Mouse (Mus musculus): ENCODE data around the gene 5031439G07Rik.
A peak's percentile ranks its signal among the peaks of the same experiment; 100 is the strongest.
"Not testable (repeated sequence)": the region's sequence is repeated elsewhere in the genome, so short reads cannot be mapped to it uniquely, and the experiment has no call there.

Gene 5031439G07Rik

DNA sequence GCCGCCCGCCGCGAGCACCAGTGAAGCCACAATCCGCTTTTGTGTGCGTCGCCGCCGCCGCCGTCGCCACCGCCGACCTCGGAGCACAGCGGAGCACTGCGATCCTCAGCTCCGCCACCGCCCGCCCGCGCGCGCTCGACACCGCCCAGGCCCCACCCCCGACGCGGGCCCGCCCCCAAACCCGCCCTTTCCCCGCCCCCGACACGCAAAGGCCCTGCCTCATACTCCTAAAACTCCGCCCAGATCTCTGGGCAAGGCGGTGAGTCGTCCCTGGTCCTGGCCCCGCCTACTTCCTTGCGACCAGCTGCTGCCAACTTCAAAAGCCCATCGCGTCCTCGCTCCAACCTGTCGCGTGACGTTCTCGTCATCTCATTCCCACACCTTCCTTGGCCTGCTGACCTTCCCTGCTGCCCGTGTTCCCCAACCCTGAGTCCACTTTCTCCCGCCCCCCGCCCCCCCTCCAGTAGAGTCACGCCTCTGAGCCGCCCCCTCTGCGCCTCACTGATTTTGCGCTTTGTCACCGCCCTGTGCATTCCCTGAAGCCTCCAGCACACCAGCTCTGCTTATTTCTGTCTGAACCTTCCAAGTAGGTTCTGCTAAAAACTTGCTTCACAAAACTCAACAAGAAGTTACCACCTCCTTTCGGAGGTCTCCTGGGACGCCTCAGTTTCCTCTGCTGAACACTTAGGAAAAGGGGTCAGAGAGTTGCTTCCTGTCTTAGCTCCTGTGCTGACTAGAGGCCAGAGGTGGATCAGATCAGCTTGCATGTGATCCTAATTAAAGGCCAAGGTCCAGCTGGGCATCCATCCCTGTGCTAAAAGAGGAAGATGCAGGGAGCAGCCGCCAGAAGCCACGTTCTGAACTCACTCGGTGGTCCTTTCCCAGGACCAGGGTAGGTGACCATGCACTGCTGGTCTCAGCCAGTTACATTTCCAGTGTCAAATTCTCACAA, at the start of gene 5031439G07Rik:
Gene 5031439G07Rik, minus strand, starts transcription at position 678 of the 952 bp plus-strand sequence.
- DNase-seq (ENCODE audit: low read depth, low spot score) = peak; percentile 78

DNA sequence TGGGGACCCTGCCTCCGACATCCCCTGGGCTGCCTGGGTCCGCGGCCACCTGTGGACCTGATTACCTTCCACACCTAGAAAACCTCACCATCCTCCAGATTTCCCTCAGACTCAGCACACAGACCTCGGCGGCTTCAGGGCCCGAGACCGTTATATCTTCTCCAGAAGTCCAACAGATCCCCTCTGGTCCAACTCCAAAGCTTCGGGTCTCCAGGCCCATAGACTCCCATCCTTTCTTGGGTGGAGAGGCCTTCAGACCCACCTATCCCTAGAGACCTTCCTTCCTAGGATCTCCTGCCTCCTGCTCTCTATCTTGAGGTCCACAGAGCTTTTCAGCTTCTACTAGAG, 49.0 kb upstream of the 5031439G07Rik start:
- DNase-seq (ENCODE audit: low read depth, low spot score) = no peak

DNA sequence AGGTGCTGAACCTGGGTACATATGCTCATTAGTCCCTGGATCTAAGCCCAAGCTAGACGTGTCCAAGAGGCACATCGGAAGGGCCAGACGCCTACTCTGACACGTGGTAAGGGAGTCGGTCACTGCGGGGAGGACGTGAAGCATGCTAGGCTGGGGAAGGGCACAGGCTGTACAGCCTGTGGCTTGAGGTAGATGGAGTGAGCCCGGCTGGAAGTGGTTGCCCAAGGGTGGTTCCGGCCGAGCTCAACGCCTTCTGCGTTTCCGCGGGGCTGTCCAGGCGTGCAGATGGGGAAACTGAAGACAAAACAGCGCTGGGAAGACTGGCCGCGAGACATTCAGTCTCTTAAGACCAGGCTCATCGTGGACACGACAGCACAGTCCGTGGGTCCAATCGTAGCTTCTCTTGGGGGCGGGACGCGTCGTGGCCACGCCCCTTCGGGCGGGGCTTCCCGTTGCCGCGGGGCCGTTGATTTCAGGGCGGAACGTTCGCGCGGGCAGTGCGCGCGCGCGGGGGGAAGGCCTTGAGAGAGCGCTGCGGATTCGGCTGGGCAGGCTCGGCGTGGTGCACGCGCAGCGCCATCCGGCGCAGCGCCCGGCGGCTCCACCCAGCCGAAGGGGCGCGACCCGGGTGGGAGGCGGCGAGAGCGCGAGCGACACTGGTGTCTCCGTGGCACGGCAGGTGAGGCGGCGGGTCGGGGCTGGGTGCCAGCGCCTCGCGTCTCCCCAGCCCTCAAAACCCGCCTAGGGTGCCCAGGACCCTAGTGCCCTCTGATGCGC, 48.4 kb upstream of the 5031439G07Rik start:
- DNase-seq (ENCODE audit: low read depth, low spot score) = peak; percentile 89

DNA sequence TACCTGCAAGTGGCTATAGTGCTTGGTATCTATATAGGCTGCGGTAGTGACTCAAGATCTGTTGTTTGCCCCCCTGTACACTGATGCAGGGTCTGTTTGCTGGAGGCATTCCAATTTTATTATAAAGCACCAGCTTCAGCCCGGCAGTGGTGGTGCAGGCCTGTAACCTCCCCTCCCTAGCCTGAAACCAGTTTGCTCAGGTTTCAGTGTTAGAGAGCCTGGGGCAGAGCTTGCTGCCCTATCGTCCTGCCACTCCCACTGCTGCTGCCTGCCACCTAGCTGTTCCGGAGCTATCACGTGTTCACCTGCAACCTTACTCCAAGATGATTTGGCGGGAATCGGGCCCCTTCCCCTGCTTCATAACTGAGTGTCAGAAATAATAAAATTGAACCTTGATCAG, 45.6 kb upstream of the 5031439G07Rik start:
- DNase-seq (ENCODE audit: low read depth, low spot score) = not testable (repeated sequence)

DNA sequence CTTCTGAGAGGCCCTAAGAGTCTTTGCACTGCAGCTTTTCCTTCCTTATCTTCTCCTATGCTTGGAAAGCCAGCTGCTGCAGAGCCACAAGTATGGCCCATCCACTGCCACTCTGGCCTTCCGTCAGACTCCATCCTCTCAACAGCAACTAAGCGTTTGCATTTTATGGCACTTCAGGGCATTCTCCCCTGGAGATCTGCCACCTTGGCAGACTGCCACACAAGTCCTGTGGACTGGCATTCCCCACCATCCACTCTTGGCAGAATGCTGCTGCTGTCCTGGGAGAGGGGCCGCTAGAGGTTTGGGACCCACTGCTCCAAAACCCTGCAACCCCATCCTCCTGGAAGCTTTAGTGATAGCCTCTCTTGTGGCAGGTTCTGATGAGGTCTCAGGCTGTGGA, 43.5 kb upstream of the 5031439G07Rik start:
- no peak for DNase-seq (ENCODE audit: low read depth, low spot score)

DNA sequence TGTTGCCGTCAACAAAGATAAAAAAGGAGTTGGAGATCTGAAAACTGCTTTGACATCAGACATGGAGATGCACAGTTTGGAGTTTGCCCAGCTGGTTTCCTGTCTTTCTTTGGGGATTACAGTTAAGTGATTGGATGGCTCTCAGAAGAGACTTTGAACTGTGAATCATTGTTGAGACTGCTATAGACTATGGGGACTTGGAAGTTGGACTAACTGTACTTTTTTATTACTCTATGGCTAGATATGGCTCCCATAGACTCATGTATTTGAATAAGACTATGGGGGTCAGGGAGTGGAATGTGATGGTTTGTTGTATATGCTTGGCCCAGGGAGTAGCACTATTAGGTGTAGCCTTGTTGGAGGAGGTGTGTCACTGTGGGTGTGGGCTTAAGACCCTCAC, 42.3 kb upstream of the 5031439G07Rik start:
- not testable (repeated sequence) for DNase-seq (ENCODE audit: low read depth, low spot score)

DNA sequence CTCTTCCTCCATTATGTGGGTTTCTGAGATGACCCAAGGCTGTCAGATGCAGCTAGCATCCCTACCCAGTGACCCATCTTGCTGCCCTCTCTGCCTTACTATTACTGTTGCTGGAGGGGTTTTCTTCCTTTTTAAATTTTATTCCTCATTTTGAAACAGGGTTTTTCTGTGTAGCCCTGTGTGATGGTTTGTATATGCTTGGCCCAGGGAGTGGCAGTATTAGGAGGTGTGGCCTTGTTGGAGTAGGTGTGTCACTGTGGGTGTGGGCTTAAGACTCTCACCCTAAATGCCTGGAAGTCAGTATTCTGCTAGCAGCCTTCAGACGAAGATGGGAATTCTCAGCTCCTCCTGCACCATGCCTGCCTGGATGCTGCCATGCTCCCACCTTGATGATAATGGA, 40.3 kb upstream of the 5031439G07Rik start, which contains the start of gene Fam118a:
Gene Fam118a, plus strand, starts transcription at position 301 of the 400 bp plus-strand sequence.
- not testable (repeated sequence) for DNase-seq (ENCODE audit: low read depth, low spot score)

DNA sequence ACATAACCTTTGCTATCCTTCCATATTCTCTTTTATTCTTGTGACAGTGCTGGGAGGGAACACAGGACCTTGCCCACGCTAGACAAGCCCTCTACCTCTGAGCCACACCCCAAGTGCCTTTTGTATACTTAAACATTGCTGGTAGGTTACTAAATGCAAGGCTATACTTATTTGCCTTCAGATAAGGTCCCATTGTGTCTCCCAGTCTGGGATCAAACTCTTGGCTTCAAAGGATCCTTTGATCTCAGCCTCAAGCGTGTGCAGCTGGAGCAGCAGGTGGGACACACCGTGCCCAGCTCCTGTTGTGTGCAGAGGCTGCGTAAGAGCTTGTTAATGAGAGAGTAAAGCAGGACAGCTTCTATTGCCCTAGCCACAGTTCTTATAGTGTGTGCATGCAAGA, 39.4 kb upstream of the 5031439G07Rik start:
- no peak for DNase-seq (ENCODE audit: low read depth, low spot score)

DNA sequence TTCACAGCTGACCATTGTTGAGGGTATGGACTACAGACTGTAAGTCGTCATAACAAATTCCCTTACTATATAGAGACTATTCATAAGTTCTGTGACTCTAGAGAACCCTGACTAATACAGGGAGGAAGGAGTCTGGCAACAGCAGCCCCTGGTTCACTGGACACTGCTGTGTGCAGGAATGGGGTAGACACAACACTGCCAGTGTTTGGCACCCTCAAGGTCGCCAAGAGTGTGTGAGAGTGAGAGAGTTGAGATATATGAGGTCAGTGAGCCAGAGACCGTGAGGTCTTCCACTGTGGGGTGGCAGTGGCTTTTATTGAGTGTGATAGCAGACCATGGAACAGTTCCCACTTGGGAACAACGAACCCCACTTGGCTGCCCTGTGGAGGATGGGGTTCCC, 37.8 kb upstream of the 5031439G07Rik start:
- DNase-seq (ENCODE audit: low read depth, low spot score) = no peak

DNA sequence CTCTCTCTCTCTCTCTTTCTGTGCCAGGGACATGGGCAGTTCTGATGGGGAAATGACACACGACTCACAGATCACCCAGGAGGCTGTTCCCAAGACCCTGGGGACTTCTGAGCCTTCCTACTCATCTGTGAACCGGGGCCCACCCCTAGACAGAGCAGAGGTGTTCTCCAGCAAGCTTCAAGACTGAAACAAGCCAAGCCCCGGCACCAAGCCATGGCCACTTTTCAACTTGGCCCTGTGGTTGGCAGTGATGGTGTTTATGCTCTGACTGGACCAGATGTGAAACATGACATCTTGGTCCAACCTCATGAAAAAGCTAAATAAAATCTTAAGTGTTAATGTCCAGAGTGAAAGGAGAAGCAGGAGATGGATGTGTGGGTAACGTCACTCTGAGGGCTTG, 33.9 kb upstream of the 5031439G07Rik start:
- no peak for DNase-seq (ENCODE audit: low read depth, low spot score)

DNA sequence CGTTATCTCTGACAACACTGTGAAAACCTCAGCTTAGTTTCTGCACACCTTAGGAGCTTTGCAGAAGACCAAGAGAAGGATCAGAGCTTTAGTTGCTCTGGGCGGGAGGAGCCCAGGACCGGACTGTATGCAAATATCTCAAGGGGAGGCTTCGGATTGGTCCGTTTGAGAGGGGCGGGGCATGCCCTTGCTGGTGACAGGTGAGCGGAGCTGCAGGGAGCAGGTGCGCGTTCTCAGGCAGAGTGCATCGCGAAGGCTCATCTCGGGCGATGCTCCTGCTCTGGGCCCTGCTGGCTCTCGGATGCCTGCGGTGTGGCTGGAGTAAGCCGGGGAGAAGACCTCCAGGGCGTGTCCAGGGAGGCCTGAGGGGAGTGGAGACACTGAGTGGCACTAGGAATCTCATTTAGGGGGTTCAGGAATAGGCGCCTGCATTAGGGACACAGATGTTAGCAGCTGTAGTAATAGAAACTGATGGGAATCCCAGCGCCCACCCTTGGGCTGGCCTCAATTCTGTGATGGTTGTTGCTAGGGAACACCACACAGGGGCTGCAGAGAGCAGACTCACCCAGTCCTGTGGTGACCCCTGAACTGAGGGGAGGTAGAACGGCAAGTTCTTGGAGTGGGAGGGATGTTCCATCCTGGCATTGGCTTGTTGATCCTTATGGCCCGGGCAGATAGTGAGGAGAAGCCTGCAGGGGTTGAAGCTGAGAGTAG, 28.8 kb upstream of the 5031439G07Rik start, which contains the start of gene Upk3a:
Gene Upk3a, plus strand, starts transcription at position 191 of the 714 bp plus-strand sequence.
- no peak for DNase-seq (ENCODE audit: low read depth, low spot score)

DNA sequence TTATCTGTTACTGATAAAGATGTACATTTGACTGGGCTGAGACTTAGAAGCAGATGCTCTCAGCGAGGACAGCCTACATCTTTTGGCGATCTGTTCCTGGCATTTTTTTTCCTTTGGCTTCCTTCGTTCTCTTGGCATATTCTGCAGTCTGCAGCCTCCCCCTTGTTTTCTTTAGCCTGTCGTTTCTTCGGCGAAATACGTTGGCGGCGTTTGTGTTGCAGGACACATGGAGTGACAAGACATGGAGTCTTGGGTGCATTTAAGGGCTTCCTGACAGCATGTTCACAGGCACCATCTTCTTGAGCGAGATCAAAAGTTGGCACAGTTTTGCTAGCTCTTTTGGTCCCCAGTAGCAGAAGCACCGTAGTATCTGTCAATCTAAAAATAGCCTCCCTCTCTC, 27.4 kb upstream of the 5031439G07Rik start:
- DNase-seq (ENCODE audit: low read depth, low spot score) = no peak

DNA sequence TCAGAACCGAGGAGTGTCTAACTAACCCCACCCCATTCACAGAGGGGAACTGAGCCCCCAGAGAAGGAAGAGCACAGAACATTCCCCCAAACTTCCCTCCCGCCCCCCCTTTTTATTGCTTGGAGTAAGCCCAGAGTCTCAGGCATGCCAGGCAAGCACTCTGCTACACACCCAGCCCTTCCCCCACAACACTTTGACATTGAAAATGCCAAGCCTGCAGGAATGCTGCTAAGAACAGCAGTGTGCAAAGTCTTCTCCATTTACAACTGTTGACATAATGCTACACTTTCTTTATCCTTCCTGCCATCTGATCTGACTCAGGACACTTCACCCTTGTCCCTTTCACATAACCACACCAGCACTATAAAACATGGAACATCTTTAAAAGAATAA, 24.3 kb upstream of the 5031439G07Rik start:
- DNase-seq (ENCODE audit: low read depth, low spot score) = no peak

DNA sequence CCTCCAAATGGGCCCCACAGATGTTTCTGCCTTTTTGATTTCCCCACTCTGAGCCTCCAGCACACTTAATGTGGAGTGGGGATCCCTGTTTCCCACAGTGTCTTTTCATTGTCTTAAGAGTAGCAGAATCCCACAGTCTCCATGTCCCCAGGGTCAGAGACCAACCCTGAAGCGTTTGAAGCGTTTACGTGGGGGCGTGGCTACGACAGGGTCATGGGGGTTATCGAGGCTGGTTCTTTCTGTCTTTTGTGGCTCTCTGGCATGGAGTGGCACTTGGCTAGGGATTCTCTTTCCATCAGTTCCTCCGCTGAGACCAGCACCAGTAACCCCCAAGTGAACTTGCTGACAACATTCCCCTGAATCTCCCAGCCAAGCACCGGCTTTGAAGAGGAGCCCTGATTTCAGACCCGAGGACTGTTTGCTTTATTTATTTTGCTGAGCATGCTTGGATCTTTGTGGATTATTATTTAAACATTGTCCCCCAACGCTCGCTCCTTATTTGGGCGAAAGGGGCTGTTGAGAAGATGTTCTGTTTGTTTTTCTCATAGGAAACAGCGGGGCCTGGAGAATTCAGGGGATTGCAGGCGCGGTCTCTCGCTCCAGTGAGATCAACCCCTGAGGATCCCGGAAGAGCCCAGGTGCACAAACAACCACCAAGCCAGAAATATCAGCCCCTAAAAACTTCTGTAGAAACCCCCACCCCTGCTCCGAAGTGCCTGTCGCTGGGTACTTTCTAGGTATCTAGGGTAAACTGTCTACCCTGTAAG, 23.7 kb upstream of the 5031439G07Rik start:
- DNase-seq (ENCODE audit: low read depth, low spot score) = no peak

DNA sequence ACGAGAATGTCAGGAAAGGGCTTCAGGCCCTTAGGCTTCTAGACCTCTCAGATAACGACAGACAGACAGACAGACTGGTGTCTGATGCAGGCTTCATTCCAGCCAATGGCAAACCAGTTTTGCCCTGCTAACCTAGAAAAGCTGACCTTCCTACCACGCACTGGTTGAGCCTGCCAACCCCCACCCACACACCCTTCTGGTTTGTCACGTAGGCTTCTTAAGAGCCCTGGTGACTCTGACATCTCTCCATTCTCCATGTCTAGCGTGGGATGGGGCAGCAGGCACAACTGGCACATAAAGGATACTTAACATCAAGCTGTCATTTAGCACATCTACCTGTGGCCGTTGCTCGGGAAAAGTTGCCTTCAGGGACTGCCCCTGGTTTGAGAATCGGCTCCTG, 21.3 kb upstream of the 5031439G07Rik start:
- DNase-seq (ENCODE audit: low read depth, low spot score) = no peak

DNA sequence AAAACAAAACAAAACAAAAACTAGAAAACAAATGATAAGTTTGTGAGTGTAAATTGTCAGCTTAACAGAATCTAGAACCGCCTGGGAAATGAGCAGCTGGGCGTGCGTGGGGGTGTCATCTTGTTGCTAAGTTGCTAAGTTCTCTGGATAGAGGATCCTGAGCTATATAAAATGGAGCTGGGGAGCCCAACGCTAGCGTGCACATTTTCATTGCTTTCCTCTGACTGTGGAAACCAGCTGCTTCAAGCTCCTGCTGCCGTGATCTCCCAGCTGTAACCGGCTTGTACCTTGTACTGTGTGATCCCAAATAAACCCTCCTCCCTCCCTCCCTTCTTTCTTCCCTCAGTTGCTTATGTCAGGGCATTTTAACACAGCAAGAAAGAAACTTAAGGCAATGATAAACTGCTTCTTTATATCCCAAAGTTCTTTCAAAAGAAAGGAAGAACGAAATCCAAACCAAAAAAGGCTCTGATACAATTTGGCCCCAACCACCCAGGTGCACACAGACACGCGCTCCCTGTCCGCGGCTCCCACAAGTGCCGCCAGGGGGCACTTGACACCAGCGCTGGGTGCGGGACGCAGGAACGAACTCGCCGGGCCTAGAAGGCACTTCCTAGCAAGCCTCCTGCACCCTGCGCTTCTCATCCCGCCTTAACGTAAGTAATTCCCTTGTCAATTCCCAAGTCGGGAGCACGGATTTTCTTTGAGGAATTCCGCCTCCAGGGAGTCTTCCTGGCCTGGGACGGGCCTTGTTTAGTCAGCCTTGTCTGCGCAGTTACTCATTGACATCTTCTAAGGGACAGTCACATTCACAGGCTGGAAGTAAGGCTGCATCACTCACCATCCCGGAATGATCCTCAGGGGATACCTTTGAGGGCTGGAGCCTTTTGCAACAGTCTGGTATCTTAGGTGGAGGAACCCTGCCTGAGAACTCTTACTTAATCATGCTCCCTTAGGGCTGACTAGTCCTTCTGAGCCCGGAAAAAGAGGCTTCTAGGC, 12.9 kb upstream of the 5031439G07Rik start:
- peak; percentile 23 for DNase-seq (ENCODE audit: low read depth, low spot score)

DNA sequence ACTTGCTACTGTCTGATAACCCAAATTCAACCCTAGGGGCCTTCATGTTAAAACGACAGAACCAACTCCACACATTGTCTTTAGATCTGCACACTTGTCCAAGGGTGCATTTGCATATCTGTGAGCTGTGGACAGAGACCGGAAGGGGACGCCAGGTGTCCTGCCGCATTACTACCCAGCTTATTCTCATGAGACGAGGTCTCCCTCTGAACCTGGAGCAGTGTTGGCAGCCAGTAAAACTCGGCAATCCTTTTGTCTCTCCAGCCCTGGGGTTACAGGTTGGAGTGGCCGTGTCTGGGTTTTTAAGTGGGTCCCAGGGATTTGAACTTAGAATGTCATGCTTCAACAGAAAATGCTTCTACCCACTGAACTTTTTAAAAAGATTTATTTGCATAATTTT, 11.6 kb upstream of the 5031439G07Rik start:
- no peak for DNase-seq (ENCODE audit: low read depth, low spot score)

DNA sequence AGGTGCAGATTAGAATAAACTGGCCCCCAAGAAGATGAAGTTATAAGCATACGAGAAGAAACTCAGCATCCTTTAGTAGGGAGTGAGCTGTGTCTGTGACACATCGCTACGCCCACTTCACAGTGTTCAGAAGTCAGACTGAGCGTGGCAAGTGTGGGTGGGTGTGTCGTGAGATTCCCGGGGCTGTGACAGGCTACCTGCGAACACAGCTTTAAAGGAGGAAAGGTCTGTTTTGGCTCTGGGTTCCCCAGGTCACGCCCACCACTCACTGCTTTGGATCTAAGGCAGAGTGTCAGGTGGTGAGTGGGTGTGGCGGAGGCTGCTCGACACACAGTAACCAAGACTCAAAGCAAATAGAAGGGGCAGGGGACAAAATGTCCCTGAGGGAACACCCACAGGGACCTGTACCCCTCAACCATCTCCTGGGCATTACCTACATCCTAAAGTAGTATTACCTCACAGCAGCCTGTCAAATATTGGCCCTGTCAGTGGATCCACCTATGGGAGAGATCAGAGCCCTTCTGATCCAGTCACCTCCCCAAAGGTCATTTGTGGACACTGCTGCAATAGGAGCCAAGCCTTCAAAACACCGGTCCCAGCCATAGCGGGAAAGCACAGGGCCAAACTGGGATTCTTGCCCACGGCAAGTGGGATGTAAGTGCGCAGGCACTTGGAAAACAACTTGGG, 9.6 kb upstream of the 5031439G07Rik start:
- DNase-seq (ENCODE audit: low read depth, low spot score) = no peak

DNA sequence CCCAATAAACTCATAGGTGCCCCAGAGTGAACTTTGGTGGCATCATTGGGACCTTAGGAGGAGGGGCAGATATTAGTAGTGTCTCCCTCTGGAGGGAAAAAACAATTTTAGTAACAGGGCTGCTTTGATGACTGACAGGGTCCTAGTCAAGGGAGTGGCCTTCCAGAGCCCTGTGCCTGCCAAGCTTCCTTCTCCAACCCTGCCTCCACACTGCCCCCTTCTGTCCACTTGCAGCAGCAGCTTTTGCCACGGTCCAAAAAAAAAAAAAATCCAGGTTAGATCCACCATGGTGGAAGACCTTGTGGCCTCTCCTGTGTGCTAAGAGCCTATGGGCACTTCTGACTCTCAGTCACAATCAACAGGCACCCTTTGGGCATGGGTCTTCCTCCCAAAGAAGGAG, 7.6 kb upstream of the 5031439G07Rik start:
- DNase-seq (ENCODE audit: low read depth, low spot score) = no peak
